Mouse (Mus musculus) c-Kit-positive CD71-positive TER-119-positive erythroid progenitor cells, embryonic 14.5 days (primary cell): ENCODE measurements around the gene Arl6ip5.

Source experiments
- DNase-seq: peaks from one replicate; pipeline ENCODE4 v3.0.0-alpha.2; 2013; ENCODE audit warnings: low spot score

Gene Arl6ip5

DNA sequence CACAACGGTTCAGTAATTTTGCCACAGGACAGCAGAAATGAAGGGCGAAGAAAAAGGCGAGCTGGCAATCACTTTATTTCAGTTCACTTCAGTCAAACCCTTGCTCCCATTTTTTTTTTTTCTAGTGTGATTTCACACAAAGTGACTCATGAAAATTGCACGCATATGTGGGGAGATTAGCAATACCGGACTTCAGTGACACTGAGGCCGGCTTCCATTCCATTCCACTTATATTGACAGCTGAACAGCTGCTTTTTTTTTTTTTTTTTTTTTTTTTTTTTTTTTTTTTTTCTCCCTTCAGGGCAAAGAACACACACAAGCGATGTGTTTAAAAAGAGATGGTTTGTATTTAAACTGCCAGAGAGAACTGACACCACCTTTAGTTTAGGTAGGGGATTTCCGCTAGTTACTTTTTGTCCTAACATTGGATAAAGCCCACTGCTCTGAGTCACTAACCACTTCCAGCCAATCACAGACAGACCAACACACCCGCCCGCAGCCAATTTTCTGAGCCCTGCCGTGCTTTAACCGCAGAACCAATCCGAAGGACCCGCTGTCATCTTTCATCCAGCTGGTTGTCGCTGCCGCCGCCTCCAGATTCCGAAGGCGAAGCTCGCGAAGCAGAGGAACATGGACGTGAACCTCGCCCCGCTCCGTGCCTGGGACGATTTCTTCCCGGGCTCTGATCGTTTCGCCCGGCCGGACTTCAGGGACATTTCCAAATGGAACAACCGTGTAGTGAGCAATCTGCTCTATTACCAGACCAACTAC lies at the start of gene Arl6ip5:
Gene Arl6ip5, plus strand, starts transcription at position 499 of the 771 bp plus-strand sequence.
- peak; percentile 88 for DNase-seq

DNA sequence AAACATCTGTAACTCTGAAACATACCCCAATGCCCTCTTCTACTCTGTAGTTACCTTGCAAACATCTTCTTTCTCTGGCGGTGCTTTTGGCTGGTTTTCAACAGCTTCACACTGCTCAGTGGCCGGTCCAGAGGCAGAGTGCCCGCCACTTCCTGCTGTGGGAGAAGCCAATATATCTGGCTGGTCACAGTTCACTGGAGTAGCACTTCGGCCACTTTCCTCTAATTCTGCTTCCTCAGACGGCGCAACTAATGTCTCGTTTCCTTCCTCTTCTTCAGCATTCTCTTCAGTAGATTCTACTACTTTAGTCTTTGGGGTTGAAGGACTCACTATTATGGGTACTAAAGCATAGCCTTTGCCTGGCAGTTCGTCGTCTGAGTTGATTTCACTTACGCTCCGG lies 34.8 kb upstream of the Arl6ip5 start:
- DNase-seq: no peak

DNA sequence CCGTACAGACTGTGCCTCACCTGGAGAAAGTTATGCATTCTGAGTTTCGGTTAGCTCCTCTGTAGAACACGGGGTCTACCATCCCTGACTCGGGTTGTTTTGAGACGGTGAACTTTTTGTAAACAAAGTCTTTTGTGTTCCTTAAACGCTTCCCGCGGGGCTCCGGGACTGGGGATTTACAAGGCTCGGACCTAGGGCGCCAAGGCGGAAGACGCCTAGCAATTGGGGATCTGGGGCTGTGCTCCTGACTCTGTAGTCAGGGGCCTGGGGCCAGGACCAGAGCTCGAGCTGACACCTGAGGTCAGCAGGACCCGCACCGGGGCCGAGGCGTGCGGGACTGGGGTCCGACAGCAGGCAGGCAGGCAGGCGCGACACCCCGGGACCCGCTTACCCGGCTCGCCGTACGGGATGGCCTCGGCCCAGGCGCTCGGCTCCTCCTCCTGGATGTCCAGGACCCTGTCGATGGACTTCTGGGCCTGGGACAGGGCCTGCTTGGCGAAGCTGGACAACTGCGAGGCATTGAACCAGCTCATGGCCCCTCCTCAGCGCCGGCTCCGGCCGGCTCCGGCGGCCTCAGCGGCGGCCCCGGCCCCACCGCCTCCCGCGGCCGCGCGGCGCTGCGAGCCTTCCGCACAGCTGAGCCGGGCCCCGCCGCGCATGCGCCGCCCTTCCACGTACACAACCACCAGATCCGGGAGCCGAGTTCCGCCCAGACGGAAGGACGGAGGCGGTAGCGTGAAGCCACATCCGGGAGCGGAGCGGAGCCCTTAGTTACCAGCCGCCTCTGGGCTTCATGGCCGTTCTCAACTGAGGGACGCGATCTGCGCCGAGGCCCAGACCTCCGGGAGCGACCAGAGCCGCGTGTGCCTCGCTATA lies 31.8 kb upstream of the Arl6ip5 start, which contains the start of gene Tmf1:
Gene Tmf1, minus strand, starts transcription at position 632 of the 876 bp plus-strand sequence.
- peak; percentile 91 for DNase-seq

DNA sequence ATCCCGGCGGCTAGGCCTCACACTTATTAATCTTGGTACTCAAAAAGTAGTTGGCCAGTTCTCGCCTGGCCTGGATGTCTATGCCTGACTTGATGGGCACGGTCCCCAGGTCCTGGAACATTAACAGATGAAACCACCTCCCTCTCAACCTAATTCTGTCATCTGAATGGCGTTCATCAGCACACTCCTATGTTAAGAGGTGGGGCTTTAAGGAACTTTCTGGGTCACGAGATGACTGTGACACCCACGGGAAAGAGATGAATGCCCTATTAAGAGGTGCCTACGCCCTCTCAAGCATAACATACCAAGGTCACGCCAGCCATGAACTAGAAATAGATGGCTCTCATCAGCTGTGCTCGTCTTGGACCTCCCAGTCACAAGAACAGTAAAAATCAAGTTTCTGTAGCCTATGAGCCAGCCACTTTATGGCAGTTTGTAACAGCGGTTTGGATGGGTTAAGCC lies 31.1 kb upstream of the Arl6ip5 start:
- peak; percentile 62 for DNase-seq

DNA sequence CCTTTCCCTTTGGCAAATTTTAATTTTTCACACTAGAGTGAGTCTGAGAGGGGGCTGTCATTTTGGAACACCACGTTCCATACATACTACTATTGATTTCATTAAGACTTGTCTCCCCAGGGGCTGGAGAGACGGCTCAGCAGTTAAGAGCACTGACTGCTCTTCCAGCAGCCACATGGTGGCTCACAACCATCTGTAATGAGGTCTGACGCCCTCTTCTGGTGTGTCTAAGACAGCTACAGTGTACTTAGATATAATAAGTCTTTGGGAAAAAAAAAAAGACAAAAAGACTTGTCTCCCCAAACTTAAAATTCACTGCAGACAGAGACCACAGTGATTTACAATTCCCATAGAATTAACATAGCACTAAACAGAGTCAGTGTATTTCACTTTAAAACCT lies 10.1 kb upstream of the Arl6ip5 start:
- no peak for DNase-seq

DNA sequence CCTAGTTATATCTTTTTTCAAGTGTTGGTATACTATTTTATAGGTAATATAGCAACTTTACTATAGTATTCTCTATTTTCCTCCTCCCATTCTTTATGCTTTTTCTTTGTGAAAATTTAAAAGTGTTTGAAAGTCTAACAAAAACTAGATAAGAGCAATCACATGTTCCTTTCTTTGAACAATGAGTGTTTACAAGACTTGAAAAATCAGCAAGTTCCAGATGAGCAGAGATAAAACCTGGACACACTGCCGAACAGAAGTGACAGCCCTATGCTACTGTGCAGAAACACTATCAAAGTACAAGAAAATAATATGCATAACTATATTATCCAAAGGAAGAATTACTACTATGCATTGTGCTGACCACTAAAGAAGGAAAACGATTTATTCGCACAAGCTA lies 8.0 kb upstream of the Arl6ip5 start:
- DNase-seq: no peak

DNA sequence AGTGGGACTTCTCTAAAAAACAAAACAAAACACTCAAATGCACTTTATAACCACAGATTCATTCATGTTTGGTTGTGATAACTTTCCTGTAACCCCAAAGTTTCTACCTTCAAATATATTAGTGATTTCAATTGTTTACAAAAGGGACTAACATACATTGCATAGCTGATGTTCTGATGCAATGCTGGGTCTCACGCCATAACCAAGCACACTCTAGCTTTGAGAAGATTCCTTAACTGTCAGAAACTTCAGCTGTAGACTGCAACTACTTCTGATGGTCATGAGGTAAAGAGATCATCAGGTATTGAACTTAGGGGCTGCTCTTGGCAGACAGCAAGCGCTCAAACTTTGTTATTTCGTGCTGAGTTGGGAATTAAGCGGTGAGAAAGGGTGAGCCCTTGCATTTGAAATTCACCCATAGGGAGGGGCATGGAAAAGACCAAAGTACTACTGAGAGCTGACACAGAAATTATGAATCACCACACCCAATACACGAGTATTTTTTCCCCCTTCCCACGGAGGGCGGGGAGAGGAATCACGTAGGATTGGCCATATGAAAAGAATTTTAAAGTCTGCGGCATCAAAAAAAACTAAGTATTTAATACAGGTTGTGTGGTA lies 6.1 kb upstream of the Arl6ip5 start:
- DNase-seq: peak; percentile 49

DNA sequence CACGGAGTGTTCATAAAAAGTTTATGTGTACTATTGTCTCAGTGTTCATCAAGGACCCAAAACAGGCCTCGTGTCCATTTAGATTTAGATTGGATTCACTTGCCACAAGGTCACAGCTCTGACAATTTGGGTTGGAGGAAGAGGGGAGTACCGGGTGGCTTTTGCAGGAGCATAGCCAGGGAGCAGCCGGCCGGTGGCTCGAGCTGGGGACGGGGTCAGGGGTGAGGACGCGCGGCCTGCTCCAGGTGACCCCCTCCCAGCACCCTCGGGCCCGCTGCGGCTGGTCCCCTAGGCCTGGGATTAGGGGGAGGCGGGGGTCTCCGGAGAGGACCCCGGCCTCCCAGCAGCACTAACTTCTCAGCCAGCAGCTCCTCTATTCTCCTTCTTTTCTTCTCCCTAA lies 5.5 kb upstream of the Arl6ip5 start:
- no peak for DNase-seq

DNA sequence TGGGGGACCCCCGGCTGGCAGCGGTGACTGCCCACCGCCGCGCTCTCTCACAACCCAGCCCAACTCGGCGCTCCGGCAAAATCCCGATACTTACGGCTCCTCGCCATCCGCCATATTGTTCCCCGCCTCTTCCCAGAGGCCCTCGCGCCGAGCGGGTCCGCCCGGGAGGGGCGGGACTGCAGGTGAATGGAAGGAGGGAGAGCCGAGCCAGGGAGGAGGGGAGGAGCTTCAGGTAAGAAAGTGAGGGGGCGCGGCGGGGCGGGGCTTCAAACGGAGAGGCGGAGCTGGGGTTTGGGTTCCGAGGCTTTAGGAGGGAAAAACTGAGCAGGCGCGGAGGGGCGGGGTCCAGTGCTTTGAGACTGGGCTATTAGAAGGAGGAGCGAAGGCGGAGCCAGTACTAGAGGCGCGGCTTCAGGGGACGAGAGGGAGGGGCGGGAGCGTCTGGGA lies 5.0 kb upstream of the Arl6ip5 start, which contains the start of gene Uba3:
Gene Uba3, minus strand, starts transcription at position 209 of the 447 bp plus-strand sequence.
- peak; percentile 100 for DNase-seq

DNA sequence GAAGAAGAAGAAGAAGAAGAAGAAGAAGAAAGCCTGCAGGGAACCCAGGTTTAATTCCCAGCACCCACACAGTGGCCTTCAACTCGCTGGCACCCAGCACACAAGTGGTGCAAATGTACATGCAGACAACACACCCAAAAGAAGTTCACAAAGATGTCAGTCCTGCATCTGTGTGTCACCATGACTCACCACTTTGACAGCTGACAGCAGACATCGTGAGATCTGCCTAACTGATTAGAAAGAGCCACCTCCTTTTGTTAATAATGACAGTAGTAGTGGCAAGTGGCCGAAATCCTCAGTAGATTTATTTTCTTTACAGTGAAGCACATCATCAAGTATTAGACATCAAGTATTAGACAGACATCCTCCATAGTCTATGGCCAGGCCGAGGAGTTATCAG lies 3.4 kb upstream of the Arl6ip5 start:
- DNase-seq: peak; percentile 52

DNA sequence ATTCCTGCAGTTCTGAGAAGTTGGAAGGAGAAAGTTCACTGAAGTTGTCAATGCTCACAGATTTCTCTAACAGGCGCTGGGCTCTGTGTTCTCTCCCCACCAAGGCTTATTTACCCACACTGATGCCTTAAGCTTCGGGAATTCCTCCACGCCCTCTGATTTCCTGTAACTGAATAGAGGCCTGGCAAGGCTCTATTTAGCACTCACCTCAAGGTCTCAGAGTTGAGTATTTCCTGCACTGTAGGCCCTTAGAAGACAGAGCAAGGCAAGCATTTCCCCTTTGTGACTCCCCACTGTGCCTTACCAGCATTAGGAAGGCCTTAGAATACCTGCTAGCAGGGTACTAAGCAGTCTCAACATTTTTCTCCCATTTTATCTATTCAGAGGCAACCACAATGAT lies 2.1 kb upstream of the Arl6ip5 start:
- DNase-seq: no peak

DNA sequence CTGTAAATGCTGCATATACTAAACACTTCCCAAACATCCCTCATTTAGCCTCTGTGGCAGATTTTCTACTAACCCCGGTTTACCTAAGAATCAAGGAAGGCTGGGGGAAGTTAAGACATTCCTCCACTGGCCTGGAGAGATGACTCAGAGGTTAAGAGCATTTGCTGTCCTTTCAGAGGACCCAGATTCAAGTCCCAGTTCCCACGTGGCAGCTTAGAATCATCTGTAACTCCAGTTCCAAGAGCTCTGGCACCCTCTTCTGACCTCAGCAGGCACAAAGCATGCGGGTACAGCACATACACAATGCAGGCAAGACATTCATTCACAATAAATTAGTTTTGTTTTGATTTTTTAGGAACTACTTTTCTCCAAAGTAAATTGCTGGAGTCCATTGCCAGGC lies 1.3 kb upstream of the Arl6ip5 start:
- no peak for DNase-seq

DNA sequence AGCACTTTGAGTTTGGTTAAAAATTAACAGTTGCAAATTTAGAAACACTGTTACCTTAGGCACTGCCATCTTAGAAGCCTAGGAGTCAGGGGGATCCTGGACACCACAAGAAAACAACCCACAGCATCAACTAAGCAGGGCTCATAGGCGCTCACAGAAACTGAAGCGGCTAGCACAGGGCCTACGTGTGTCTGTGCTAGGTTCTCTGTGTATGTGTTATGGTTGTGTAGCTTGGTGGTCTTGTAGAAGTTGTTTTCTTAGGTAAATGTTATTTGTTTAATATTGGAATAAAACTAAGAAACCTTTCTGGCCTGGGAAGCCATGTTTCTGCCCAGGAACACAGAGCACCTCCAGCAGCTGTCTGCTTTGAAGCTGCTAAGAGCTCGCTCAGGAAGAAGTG lies 738 bp upstream of the Arl6ip5 start:
- no peak for DNase-seq

DNA sequence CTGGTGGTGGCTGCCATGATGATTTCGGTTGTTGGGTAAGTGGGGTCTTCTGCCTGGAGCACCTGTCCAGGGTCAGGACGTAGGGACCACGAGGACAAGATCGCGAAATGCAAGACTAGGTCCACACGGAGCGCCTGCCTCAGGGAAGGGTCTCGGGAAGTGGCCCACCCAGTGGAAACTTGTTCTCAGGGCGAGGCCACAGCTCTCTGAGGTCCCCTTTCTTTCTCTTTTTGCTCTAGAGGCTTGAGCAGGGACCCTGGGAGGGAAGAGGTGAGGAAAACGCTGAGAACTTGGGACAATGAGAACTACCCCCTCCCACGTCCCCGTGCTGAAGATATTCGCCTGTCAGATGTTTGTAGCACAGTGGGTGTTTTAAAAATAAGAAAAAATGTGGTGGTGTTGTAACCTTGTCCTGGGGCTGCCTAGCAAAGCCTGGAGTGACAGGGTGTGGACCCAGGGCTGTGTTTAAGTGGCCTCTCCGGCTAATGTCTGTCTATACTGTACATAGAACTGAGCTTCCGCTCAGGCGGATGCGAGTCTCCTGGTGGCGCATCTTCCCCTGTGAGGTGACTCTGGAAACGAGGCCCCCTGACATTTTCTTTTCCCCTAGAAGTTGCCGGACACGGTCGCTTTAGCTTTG lies 593 bp downstream of the Arl6ip5 start:
- DNase-seq: peak; percentile 64

DNA sequence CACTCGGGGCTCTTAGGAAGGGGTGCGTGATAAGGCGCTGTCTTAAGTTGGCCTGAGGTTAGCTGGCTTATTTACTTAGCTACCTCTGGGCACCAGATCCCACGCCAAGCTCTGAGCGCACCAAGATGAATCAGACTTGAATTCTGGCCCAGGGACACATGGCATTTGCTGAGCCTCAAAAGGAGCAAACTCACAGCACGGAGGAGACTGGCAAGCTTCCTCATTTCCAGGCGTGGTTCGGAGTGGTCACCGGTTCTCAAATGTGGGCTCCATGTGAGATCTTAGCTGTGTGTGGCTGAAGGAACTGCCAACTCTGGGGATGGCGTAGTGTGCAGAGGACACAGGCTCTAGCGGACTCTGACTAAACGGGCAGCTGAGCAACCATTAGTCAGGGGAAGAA lies 1.5 kb downstream of the Arl6ip5 start:
- DNase-seq: no peak

DNA sequence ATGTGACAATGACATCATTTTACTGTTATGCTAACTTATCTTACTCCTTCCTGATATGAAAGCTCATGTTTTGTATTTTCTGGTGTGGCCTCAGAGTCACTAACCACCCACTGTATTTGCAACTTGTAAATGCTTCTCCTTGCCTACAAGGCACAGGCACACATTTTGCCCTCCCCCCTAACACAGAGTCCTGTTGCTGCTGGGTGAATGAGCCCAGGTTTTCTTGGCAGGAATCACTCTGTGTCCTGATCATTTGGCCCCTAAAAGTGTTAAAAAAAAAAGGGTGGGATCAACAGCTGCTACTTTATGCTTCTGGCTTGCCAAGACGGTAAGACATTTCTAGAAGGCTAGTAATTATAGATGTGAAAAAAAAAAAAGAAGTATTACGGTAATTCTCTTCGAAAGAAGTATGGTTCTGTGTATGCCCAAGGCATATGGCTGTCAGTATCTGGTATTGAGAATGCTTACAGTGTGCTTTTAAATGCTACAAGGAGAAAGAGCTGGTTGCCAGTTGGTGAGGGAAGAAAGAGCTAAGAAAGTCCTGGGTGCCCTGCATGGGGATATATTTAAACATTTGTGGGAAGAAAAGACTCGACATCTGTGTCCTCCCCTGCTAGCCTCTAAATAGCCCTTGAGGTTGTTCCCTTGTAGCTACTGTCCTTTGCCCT lies 5.8 kb downstream of the Arl6ip5 start:
- DNase-seq: no peak

DNA sequence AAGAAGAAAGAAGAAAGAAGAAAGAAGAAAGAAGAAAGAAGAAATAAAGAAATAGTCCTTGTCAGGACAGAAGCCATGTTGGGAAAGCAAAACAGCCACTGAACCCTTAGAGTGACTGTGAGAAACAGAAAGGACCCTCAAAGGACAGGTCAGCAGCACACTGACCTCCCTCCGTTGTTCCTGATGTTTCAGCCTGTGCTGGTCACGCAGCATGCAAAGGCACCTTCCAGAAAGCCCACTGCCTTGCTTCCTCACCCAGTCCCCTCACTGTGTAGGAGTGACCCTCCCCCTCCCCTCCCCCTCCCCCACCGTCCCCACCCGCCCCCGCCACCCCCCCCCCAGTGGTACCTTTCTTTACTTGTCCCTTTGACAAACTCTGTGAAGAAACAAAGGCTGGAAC lies 10.2 kb downstream of the Arl6ip5 start:
- DNase-seq: no peak

DNA sequence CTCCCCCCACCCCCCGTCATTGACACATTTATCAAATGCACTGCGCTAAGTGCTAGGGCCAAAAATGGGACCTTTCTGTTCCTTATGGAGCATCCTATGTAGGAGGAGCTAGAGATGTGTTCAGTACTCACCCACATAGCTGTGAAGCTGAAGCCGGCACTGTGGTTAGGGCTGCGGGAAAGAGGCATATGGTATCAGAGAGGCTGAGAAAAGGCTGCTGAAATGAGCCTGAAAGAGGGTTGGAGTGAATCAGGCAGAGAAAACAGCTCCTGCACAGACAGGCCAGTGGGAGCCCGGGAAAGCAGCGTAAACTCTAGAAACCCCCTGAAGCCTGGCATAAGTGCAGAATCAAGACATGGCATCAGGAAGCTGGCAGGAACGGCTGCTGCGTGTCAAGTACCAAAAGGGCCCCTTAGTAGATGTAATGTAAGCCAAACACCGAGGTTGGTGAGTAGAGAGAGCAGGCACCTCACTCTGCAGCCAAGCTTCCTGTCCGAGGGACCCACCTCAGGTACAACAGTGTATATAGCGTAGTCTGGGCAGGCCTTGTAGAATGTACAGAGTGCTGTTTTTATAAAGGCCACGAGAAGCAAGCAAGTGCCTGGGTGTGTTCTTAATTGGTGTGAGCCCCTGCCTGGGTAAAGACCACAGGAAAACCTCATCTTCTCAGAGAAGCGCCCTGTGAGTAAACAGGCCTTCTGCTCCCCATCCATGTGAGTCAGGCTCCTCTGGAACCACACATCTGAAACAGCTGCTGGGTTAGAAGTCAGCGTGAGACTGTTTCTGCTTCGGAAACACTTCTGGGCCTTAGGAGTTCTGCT lies 10.9 kb downstream of the Arl6ip5 start:
- DNase-seq: no peak

DNA sequence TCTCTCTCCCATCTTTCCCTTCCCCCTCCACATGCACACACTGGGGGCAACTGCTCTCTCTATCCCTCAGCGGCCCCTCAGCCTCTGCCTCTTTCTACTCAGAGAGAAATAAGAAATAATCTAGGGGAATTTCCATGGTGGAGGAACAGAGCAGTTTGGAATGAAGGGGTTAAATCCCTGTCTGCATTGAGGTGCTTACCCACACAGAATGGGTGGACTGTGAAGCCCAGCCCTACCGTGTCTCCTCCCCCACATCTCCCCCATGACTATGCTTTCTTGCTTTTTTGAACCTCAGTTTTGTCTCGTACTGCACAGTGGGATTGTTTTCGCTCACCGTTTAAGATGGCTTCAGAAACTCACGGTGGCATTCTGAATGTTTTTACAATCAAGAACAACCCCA lies 11.8 kb downstream of the Arl6ip5 start:
- no peak for DNase-seq

DNA sequence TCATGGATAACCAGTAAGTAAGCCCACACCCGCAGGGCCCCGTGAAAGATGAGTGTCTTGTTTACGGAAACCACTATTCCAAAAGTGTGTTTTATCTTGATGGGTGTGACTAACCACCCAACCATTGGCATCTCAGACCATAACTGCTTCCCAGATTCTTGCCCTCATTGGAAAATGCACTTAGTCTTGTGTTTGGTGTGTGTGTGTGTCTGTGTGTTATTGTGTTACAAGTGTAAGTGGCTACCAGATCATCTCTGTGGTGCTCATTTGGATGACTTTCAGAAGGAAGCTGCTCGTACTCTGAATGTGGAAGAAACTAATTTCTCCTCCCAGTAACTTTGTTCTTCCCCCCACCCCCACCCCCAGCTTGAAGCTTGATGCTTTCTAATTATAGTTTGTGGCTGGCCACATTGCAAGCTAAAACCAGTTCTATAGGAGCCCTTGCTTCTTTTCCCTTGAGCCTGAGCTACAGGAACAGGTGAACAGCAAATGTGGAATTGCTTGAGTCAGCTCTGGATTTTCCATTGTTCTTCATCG lies 12.5 kb downstream of the Arl6ip5 start:
- DNase-seq: no peak
